In genomic region chr10:111558211-111558610, GRCm38 (mm10) we compare ENCODE assay signal across 14 mouse cellular contexts. TPM values are rescaled to one million over a fixed set of nuclear protein-coding genes. Genes with fewer than 3 reads are reported as not detected.
DNase-seq lines count a peak whose midpoint lies in the region; ATAC-seq and TF ChIP-seq lines count a peak whose summit lies in the region.
"Had no signal": no experiment of that assay in that cellular context is flagged by ENCODE, and none has a peak within 500 bp of the region (broad histone marks: within the 10 kb centered on the region; RNA-seq: fewer than 3 reads in every experiment).

No protein-coding gene starts in this region.

- H3K4me1 ChIP-seq in intestine, embryonic 14.5 days (replicated peaks; ENCODE audit: control insufficient read depth, insufficient read depth, low read length): peaks cover 35% of the 10 kb centered on the region
- H3K4me1 ChIP-seq in intestine, postnatal 0 days (replicated peaks; ENCODE audit: control insufficient read depth, insufficient read depth, low read length): peaks cover 8% of the 10 kb centered on the region
- peaks cover 59% of the 10 kb centered on the region for H3K4me1 ChIP-seq in lung, embryonic 15.5 days
- H3K4me1 ChIP-seq in lung, embryonic 16.5 days (replicated peaks; ENCODE audit: control insufficient read depth, insufficient read depth, low read length): peaks cover 37% of the 10 kb centered on the region
- peaks cover 29% of the 10 kb centered on the region for H3K4me1 ChIP-seq in stomach, embryonic 16.5 days (ENCODE audit: control insufficient read depth, insufficient read depth, low read length)

- no peak for DNase-seq in intestine, embryonic 14.5 days (ENCODE audit: low spot score)
- DNase-seq in lung, postnatal 14 days: no peak
- DNase-seq in layer of hippocampus, adult 18-20 months (ENCODE audit: low spot score in 2 of 2): no peak
- DNase-seq in gastrocnemius, postnatal 10 days: no peak
- DNase-seq: cerebellum, adult 2 months; gastrocnemius, postnatal 25 days; right cerebral cortex, postnatal 25 days had no signal

- no peaks in the 10 kb centered on the region for H3K9me3 ChIP-seq in intestine, embryonic 14.5 days (ENCODE audit: control insufficient read depth, low read length)
- H3K9me3 ChIP-seq in intestine, postnatal 0 days (ENCODE audit: control insufficient read depth): no peaks in the 10 kb centered on the region
- no peaks in the 10 kb centered on the region for H3K9me3 ChIP-seq in lung, embryonic 15.5 days
- H3K9me3 ChIP-seq in lung, embryonic 16.5 days (ENCODE audit: control insufficient read depth, low read length): no peaks in the 10 kb centered on the region
- H3K9me3 ChIP-seq in stomach, embryonic 16.5 days (replicated peaks; ENCODE audit: control insufficient read depth, low read length): no peaks in the 10 kb centered on the region

- no peak overlapping the region for H3K4me2 ChIP-seq in intestine, embryonic 14.5 days (ENCODE audit: low read length)
- H3K4me2 ChIP-seq in intestine, postnatal 0 days (replicated peaks; ENCODE audit: low read depth): no peak overlapping the region
- H3K4me2 ChIP-seq in lung, embryonic 15.5 days: peak overlapping the region; percentile 28; the same call in 1 of the 2 replicates
- H3K4me2 ChIP-seq in lung, embryonic 16.5 days (ENCODE audit: low read depth, low read length): no peak overlapping the region; the same call in 1 of the 2 replicates
- H3K4me2 ChIP-seq in stomach, embryonic 16.5 days (ENCODE audit: low read depth, low read length): no peak overlapping the region
- H3K4me2 ChIP-seq: hindbrain, embryonic 14.5 days had no signal

- WGBS in intestine, embryonic 14.5 days: 54% methylated on average over 5 of the region's 5 CpGs
- 40% methylated on average over 5 of the region's 5 CpGs for WGBS in intestine, postnatal 0 days
- 32% methylated on average over 5 of the region's 5 CpGs for WGBS in lung, embryonic 15.5 days
- 35% methylated on average over 5 of the region's 5 CpGs for WGBS in lung, embryonic 16.5 days
- WGBS in stomach, embryonic 16.5 days: 42% methylated on average over 5 of the region's 5 CpGs

- no peak overlapping the region for H3K9ac ChIP-seq in intestine, embryonic 14.5 days (ENCODE audit: low read length)
- H3K9ac ChIP-seq in intestine, postnatal 0 days (ENCODE audit: low read depth, low read length): no peak overlapping the region
- no peak overlapping the region for H3K9ac ChIP-seq in lung, embryonic 15.5 days
- no peak overlapping the region for H3K9ac ChIP-seq in lung, embryonic 16.5 days (ENCODE audit: low read length)
- no peak overlapping the region for H3K9ac ChIP-seq in stomach, embryonic 16.5 days (ENCODE audit: low read length)
- H3K9ac ChIP-seq: hindbrain, embryonic 14.5 days had no signal

- 0 out of 2 replicates have a peak overlapping the region, but pooled peaks have one; percentile 8 for H3K27ac ChIP-seq in intestine, embryonic 14.5 days (ENCODE audit: low read depth)
- H3K27ac ChIP-seq in intestine, postnatal 0 days (ENCODE audit: low read depth, low read length): no peak overlapping the region
- peak overlapping the region; percentile 41 for H3K27ac ChIP-seq in lung, embryonic 15.5 days
- peak overlapping the region; percentile 50; the same call in 1 of the 2 replicates for H3K27ac ChIP-seq in lung, embryonic 16.5 days (ENCODE audit: low read length)
- peak overlapping the region; percentile 64 for H3K27ac ChIP-seq in stomach, embryonic 16.5 days (ENCODE audit: low read length)
- H3K27ac ChIP-seq: hindbrain, embryonic 14.5 days had no signal

- H3K4me3 ChIP-seq in intestine, embryonic 14.5 days (ENCODE audit: low read depth, low read length): no peak overlapping the region
- H3K4me3 ChIP-seq in intestine, postnatal 0 days (ENCODE audit: low read depth, low read length): no peak overlapping the region
- no peak overlapping the region for H3K4me3 ChIP-seq in lung, embryonic 15.5 days
- no peak overlapping the region for H3K4me3 ChIP-seq in lung, embryonic 16.5 days (ENCODE audit: low read length)
- no peak overlapping the region for H3K4me3 ChIP-seq in stomach, embryonic 16.5 days (replicated peaks; ENCODE audit: low read length)
- H3K4me3 ChIP-seq: megakaryocyte, embryonic 14.5 days had no signal

- no peak for TF ChIP-seq CTCF in intestine, postnatal 0 days (IDR thresholded peaks at IDR 0.05; ENCODE audit: low read depth)

- ATAC-seq in intestine, embryonic 14.5 days (replicated peaks; ENCODE audit: low FRiP score, low TSS enrichment, low read depth): no peak
- ATAC-seq in intestine, postnatal 0 days: no peak
- peak; percentile 6; the same call in 1 of the 2 replicates for ATAC-seq in lung, embryonic 15.5 days (ENCODE audit: borderline replicate concordance, extremely low read depth, low FRiP score, low TSS enrichment)
- ATAC-seq in lung, embryonic 16.5 days (ENCODE audit: low read depth): peak; percentile 73
- ATAC-seq in stomach, embryonic 16.5 days (ENCODE audit: insufficient read depth, low FRiP score): peak; percentile 83
- ATAC-seq: forebrain, embryonic 16.5 days had no signal

- H3K36me3 ChIP-seq in intestine, embryonic 14.5 days (ENCODE audit: control insufficient read depth, insufficient read depth, low read length): no peaks in the 10 kb centered on the region
- no peaks in the 10 kb centered on the region for H3K36me3 ChIP-seq in intestine, postnatal 0 days (ENCODE audit: control insufficient read depth, insufficient read depth)
- H3K36me3 ChIP-seq in lung, embryonic 15.5 days: no peaks in the 10 kb centered on the region
- H3K36me3 ChIP-seq in lung, embryonic 16.5 days (ENCODE audit: control insufficient read depth, insufficient read depth, low read length): no peaks in the 10 kb centered on the region
- no peaks in the 10 kb centered on the region for H3K36me3 ChIP-seq in stomach, embryonic 16.5 days (ENCODE audit: control insufficient read depth, insufficient read depth, low read length)

- H3K27me3 ChIP-seq in intestine, embryonic 14.5 days (replicated peaks; ENCODE audit: control insufficient read depth, insufficient read depth, low read length): no peaks in the 10 kb centered on the region
- H3K27me3 ChIP-seq in intestine, postnatal 0 days (replicated peaks; ENCODE audit: control insufficient read depth, insufficient read depth, low read length): no peaks in the 10 kb centered on the region
- H3K27me3 ChIP-seq in lung, embryonic 15.5 days: no peaks in the 10 kb centered on the region
- no peaks in the 10 kb centered on the region for H3K27me3 ChIP-seq in lung, embryonic 16.5 days (ENCODE audit: control insufficient read depth, insufficient read depth, low read depth, low read length)
- H3K27me3 ChIP-seq in stomach, embryonic 16.5 days (ENCODE audit: control insufficient read depth, insufficient read depth, low read length): no peaks in the 10 kb centered on the region
- H3K27me3 ChIP-seq: megakaryocyte, embryonic 14.5 days had no signal

RNA-seq across cellular contexts. Expression of gene Phlda1, which starts 52.1 kb away (rescaled TPM):
- 42.4 and 46.0 TPM in 2 replicates for polyA plus RNA-seq in intestine, embryonic 14.5 days (2014; fragmentation: Nextera tagmentation; extraction: Ambion mirVana)
- 21.0 and 21.4 TPM in 2 replicates for polyA plus RNA-seq in intestine, postnatal 0 days (2015; fragmentation: Nextera tagmentation; extraction: Ambion mirVana)
- 113 and 116 TPM in 2 replicates for polyA plus RNA-seq in lung, embryonic 15.5 days (2015; fragmentation: Nextera tagmentation; extraction: Ambion mirVana)
- polyA plus RNA-seq in lung, embryonic 16.5 days (2015; fragmentation: Nextera tagmentation; extraction: Ambion mirVana): 116 and 137 TPM in 2 replicates
- 44.4 and 50.7 TPM in 2 replicates for polyA plus RNA-seq in stomach, embryonic 16.5 days (2015; fragmentation: Nextera tagmentation; extraction: Ambion mirVana)
- 10 to 100 TPM; 16.7 to 20.5 TPM for total RNA-seq in layer of hippocampus, adult 18-20 months (2021)
- 1 to 10 TPM; 7.2 to 8.2 TPM for total RNA-seq in gastrocnemius, postnatal 10 days (2021)

Comparison
In these comparisons a context has a peak if more than half of its experiments do, and no peak if none do; other contexts are left out.
1. ATAC-seq: peak in lung, embryonic 15.5 days (single experiment), lung, embryonic 16.5 days (single experiment) and stomach, embryonic 16.5 days (single experiment); none in intestine, embryonic 14.5 days (single experiment) and intestine, postnatal 0 days (single experiment).